Mouse (Mus musculus) ES-E14 (cell line): ENCODE results near the gene Ptprg. TPM values are rescaled to one million over a fixed set of nuclear protein-coding genes. Genes with fewer than 3 reads are reported as not detected.

Experiments
- DNase-seq: peaks from one replicate; pipeline ENCODE4 v3.0.0-alpha.2; 2013; ENCODE audit warnings: low read depth, low spot score
- H3K27ac ChIP-seq: 2 replicates; pipeline ENCODE4 v1.5.1; 2012; ENCODE audit warnings: low read depth, mild to moderate bottlenecking, low read length, moderate library complexity, mixed read lengths; ENCODE audit not compliant: poor library complexity, insufficient read depth, severe bottlenecking
- H3K36me3 ChIP-seq: 2 replicates; pipeline ENCODE4 v1.6.1; 2012; ENCODE audit warnings: mild to moderate bottlenecking, low read length, moderate library complexity, mixed read lengths; ENCODE audit not compliant: control insufficient read depth, poor library complexity, insufficient read depth, severe bottlenecking
- H3K4me1 ChIP-seq, 2 experiments: fragments of 150-350 bp in 1 of 2; sonication (generic) in 1 of 2; 2 replicates each; pipeline ENCODE4 v1.6.1; 2012; ENCODE audit warnings: low read length in 2 of 2, mild to moderate bottlenecking in 1 of 2, mixed read lengths in 1 of 2; ENCODE audit not compliant: control insufficient read depth in 2 of 2, insufficient read depth in 2 of 2, poor library complexity in 1 of 2
- H3K4me3 ChIP-seq, 2 experiments: fragments of 150-350 bp in 1 of 2; sonication (generic) in 1 of 2; 2 replicates each; pipeline ENCODE4 v1.5.1; 2012; ENCODE audit warnings: low read length in 2 of 2, low read depth in 1 of 2, mild to moderate bottlenecking in 1 of 2, mixed read lengths in 1 of 2; ENCODE audit not compliant: insufficient read depth in 1 of 2, poor library complexity in 1 of 2, severe bottlenecking in 1 of 2
- H3K9ac ChIP-seq: 2 replicates; pipeline ENCODE4 v1.6.1; 2012; ENCODE audit warnings: low read depth, mild to moderate bottlenecking, low read length, mixed read lengths; ENCODE audit not compliant: poor library complexity, insufficient read depth, severe bottlenecking
- H3K9me3 ChIP-seq: fragments of 150-350 bp; sonication (generic); 2 replicates; pipeline ENCODE4 v1.6.1; 2012; ENCODE audit warnings: low read depth, mild to moderate bottlenecking, low read length; ENCODE audit not compliant: control insufficient read depth, insufficient read depth
- CHD2 ChIP-seq: IDR thresholded peaks from 2 replicates; pipeline ENCODE4 v1.6.1; 2014; ENCODE audit warnings: mild to moderate bottlenecking, low read depth, low read length, inconsistent platforms
- HCFC1 ChIP-seq: IDR thresholded peaks from 2 replicates; pipeline ENCODE4 v1.6.1; 2012; ENCODE audit warnings: low read length, inconsistent platforms, borderline replicate concordance; ENCODE audit not compliant: insufficient read depth
- MAFK ChIP-seq: IDR thresholded peaks from 2 replicates; pipeline ENCODE4 v1.6.1; 2014; ENCODE audit warnings: mild to moderate bottlenecking, low read depth, low read length, inconsistent platforms; ENCODE audit not compliant: insufficient read depth
- ZC3H11A ChIP-seq: IDR thresholded peaks from 2 replicates; pipeline ENCODE4 v1.6.1; 2012; ENCODE audit warnings: low read depth, mild to moderate bottlenecking, inconsistent platforms, low read length, borderline replicate concordance
- ZNF384 ChIP-seq: IDR thresholded peaks from 2 replicates; pipeline ENCODE4 v1.6.1; 2012; ENCODE audit warnings: low read depth, low read length, inconsistent platforms
- in situ Hi-C, 2 experiments: fragments of 600-800 bp; cut with MboI; formaldehyde crosslinking; loops; one replicate each; pipeline ENCODE4 v1.15.1; 2025; ENCODE audit warnings: low sequenced_read_pairs in 2 of 2, inconsistent platforms in 1 of 2; ENCODE audit not compliant: unreplicated experiment in 2 of 2
- total RNA-seq: library from RNA; depleted of rRNA; stranded (reverse); fragments of 300-350 nt; gene quantifications from 2 replicates; pipeline ENCODE4 v1.2.3, GENCODE M21; 2012

Gene Ptprg
- total RNA-seq, 1 experiment: 59.8 TPM

DNA sequence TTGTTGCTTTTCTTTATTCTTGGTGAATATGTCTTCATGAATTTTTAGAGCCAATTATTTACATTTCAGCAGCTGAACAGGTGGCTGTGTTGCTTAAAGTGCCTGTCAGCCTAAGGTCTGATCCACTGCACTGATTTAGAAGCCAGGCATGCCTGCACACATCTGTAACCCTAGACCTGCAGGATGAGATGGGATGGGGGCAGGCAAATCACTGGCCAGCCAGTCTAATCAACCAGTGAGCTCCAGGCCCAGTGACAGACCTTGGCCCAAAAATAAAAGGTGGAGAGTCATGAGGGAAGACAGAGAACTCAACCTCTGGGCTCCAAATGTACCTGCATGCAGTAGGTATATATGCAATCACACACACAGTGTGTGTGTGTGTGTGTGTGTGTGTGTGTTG, 302.2 kb downstream of the Ptprg start:
- no peak overlapping the region for H3K27ac ChIP-seq
- no peak overlapping the region for H3K9ac ChIP-seq
- H3K4me1 ChIP-seq: no peaks in the 10 kb centered on the region
- DNase-seq: no peak
- TF ChIP-seq HCFC1 (no peak), ZNF384 (no peak), MAFK (no peak), CHD2 (no peak), ZC3H11A (no peak)
- no peaks in the 10 kb centered on the region for H3K36me3 ChIP-seq
- no peak overlapping the region for H3K4me3 ChIP-seq
- in situ Hi-C loops: loop anchor here in 1 of 2 experiments (25.0 kb wide), 1 partner anchor 107 kb away; no protein-coding TSS in a partner anchor
- no peaks in the 10 kb centered on the region for H3K9me3 ChIP-seq

DNA sequence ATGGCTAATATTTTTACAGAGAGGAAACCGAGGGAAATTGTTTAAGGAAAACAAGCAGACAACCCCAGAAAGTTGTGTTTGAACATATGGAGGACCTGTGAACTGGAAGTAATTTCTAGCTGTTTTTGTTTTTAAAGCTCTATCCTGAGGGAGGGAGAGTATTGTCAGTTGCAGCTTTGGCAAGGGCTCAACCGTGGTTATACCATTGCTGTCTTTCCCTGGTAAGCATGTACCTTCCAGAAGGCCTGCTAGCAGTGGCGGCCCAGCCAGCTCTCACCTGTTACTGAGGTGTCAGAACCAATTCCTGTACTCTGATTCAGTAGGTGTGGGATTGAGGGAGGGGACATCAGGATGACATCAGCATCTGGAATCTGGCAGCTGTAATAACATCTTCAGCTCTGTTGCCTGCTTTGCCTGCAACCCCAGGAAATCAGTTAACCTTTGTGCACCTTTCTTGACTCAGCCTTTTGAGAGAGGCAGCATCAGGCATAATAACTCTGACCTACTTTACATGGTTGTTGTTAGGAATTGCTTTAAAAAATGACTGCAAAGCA, 304.7 kb downstream of the Ptprg start:
- Histone ChIP-seq H3K36me3 (no peaks in the 10 kb centered on the region), H3K27ac (no peak overlapping the region), H3K4me1 (0 out of 4 replicates have a peak, but pooled peaks cover 0 to 2% of the 10 kb centered on the region in 2 experiments), H3K9me3 (no peaks in the 10 kb centered on the region), H3K9ac (no peak overlapping the region), H3K4me3 (no peak overlapping the region)
- TF ChIP-seq CHD2 (no peak), ZNF384 (no peak), HCFC1 (no peak), MAFK (no peak), ZC3H11A (no peak)
- no peak for DNase-seq
- in situ Hi-C loops: loop anchor here in 1 of 2 experiments (25.0 kb wide), 1 partner anchor 104 kb away; no protein-coding TSS in a partner anchor

- TF ChIP-seq ZC3H11A (no peak), ZNF384 (no peak), HCFC1 (no peak), MAFK (no peak)
These were observed 310.0 kb downstream of the Ptprg start for GRCm38 (mm10) chr14:11863286-11863685.

GRCm38 (mm10) chr14:11864840-11865239, 311.5 kb downstream of the Ptprg start:
- H3K36me3 ChIP-seq: no peaks in the 10 kb centered on the region
- DNase-seq: no peak
- in situ Hi-C loops: loop anchor here in 1 of 2 experiments (25.0 kb wide), 1 partner anchor 97 kb away; no protein-coding TSS in a partner anchor
- no peak overlapping the region for H3K27ac ChIP-seq
- TF ChIP-seq CHD2 (no peak), MAFK (no peak)
- no peak overlapping the region for H3K4me3 ChIP-seq
- H3K9ac ChIP-seq: no peak overlapping the region
- H3K4me1 ChIP-seq: peaks cover 3 to 10% of the 10 kb centered on the region in 2 experiments; a peak in 2 of 4 replicates
- H3K9me3 ChIP-seq: no peaks in the 10 kb centered on the region

More at GRCm38 (mm10) chr14:11863286-11863685, 310.0 kb downstream of the Ptprg start:
- in situ Hi-C loops: loop anchor here in 1 of 2 experiments (25.0 kb wide), 1 partner anchor 99 kb away; no protein-coding TSS in a partner anchor
- Histone ChIP-seq H3K4me3 (no peak overlapping the region), H3K4me1 (peaks cover 3 to 7% of the 10 kb centered on the region in 2 experiments; a peak in 2 of 4 replicates), H3K9ac (no peak overlapping the region), H3K36me3 (no peaks in the 10 kb centered on the region), H3K27ac (no peak overlapping the region), H3K9me3 (no peaks in the 10 kb centered on the region)
- no peak for DNase-seq
